Mouse (Mus musculus) intestine, embryonic 14.5 days (tissue): ENCODE results near the gene Btnl4. TPM values are rescaled to one million over a fixed set of nuclear protein-coding genes. Genes with fewer than 3 reads are reported as not detected.
"Not testable (repeated sequence)": the region's sequence is repeated elsewhere in the genome, so short reads cannot be mapped to it uniquely, and the experiment has no call there.

Source experiments
- ATAC-seq: fragments of 200-750 bp; cut with Nextera tagmentation; replicated peaks from 2 replicates; pipeline ENCODE4 v1.8.0; 2017; ENCODE audit warnings: low read depth, moderate number of reproducible peaks, moderate TSS enrichment, moderate library complexity; ENCODE audit not compliant: low FRiP score, low TSS enrichment
- DNase-seq: peaks from one replicate; pipeline ENCODE4 v3.0.0-alpha.2; 2018; ENCODE audit warnings: low spot score
- H3K27ac ChIP-seq: fragments of 300-500 bp; sonication (generic); 2 replicates; pipeline ENCODE4 v1.5.1; 2014; ENCODE audit warnings: low read depth, mild to moderate bottlenecking, control low read depth
- H3K27me3 ChIP-seq: fragments of 300-500 bp; sonication (generic); replicated peaks from 2 replicates; pipeline ENCODE4 v1.6.1; 2014; ENCODE audit warnings: low read length, control low read depth; ENCODE audit not compliant: control insufficient read depth, insufficient read depth
- H3K36me3 ChIP-seq: fragments of 300-500 bp; sonication (generic); 2 replicates; pipeline ENCODE4 v1.6.1; 2014; ENCODE audit warnings: low read length, control low read depth; ENCODE audit not compliant: control insufficient read depth, insufficient read depth
- H3K4me1 ChIP-seq: fragments of 300-500 bp; sonication (generic); replicated peaks from 2 replicates; pipeline ENCODE4 v1.6.1; 2014; ENCODE audit warnings: low read length, control low read depth, mixed read lengths; ENCODE audit not compliant: control insufficient read depth, insufficient read depth
- H3K4me2 ChIP-seq: fragments of 300-500 bp; sonication (generic); 2 replicates; pipeline ENCODE4 v1.6.1; 2014; ENCODE audit warnings: low read length
- H3K4me3 ChIP-seq: fragments of 300-500 bp; sonication (generic); 2 replicates; pipeline ENCODE4 v1.5.1; 2014; ENCODE audit warnings: low read depth, low read length, control low read depth, mixed read lengths
- H3K9ac ChIP-seq: fragments of 300-500 bp; sonication (generic); 2 replicates; pipeline ENCODE4 v1.6.1; 2014; ENCODE audit warnings: mild to moderate bottlenecking, low read length
- H3K9me3 ChIP-seq: fragments of 300-500 bp; sonication (generic); 2 replicates; pipeline ENCODE4 v1.6.1; 2016; ENCODE audit warnings: low read length, control low read depth; ENCODE audit not compliant: control insufficient read depth
- WGBS: fragments of 180-500 bp; shearing (Covaris S2); extraction: QIAGEN DNeasy Blood & Tissue Kit; methylation state at CpG from one replicate; pipeline ENCODE4 v1.1.7; 2014; 5-methylcytosine and 5-hydroxymethylcytosine counted together
- polyA plus RNA-seq: library from polyadenylated mRNA; unstranded; fragments of >200 nt; fragmentation: Nextera tagmentation; extraction: Ambion mirVana; gene quantifications from 2 replicates; pipeline ENCODE4 v1.2.1, GENCODE M21; 2014

Btnl4 gene
- polyA plus RNA-seq, 1 experiment from 2014 or later, result 3.3 TPM

GRCm38 (mm10) chr17:34497319-34497718, 20.2 kb upstream of the Btnl4 start:
- H3K27me3 ChIP-seq, H3K9me3 ChIP-seq, H3K4me2 ChIP-seq, H3K4me1 ChIP-seq, DNase-seq, H3K9ac ChIP-seq, H3K36me3 ChIP-seq, H3K4me3 ChIP-seq, H3K27ac ChIP-seq: not testable (repeated sequence)
- ATAC-seq, result peak; percentile 70; the same call in 1 of the 2 replicates
- WGBS, result 56% methylated on average over 3 of the region's 3 CpGs

GRCm38 (mm10) chr17:34496539-34496938, 19.4 kb upstream of the Btnl4 start:
- DNase-seq, result no peak
- Histone ChIP-seq H3K27me3 (no peaks in the 10 kb centered on the region), H3K4me3 (no peak overlapping the region), H3K9me3 (no peaks in the 10 kb centered on the region), H3K9ac (no peak overlapping the region), H3K4me2 (peak overlapping the region; percentile 11; the same call in 1 of the 2 replicates), H3K4me1 (no peaks in the 10 kb centered on the region), H3K36me3 (no peaks in the 10 kb centered on the region), H3K27ac (no peak overlapping the region)
- no peak for ATAC-seq
- 82% methylated on average over 1 of the region's 2 CpGs for WGBS

- not testable (repeated sequence) for H3K36me3 ChIP-seq, H3K9me3 ChIP-seq, H3K4me1 ChIP-seq, H3K4me3 ChIP-seq, ATAC-seq, H3K27ac ChIP-seq, H3K9ac ChIP-seq, H3K4me2 ChIP-seq, H3K27me3 ChIP-seq, DNase-seq
- 79% methylated on average over 2 of the region's 2 CpGs for WGBS
These were observed 18.0 kb upstream of the Btnl4 start for GRCm38 (mm10) chr17:34495156-34495555.

- Histone ChIP-seq H3K9ac (no peak overlapping the region), H3K27ac (no peak overlapping the region), H3K27me3 (no peaks in the 10 kb centered on the region), H3K9me3 (no peaks in the 10 kb centered on the region), H3K4me1 (no peaks in the 10 kb centered on the region), H3K36me3 (no peaks in the 10 kb centered on the region), H3K4me3 (no peak overlapping the region), H3K4me2 (no peak overlapping the region)
- ATAC-seq, result no peak
- DNase-seq, result no peak
These were observed 15.7 kb upstream of the Btnl4 start for GRCm38 (mm10) chr17:34492796-34493195.

GRCm38 (mm10) chr17:34476427-34476826, 691 bp downstream of the Btnl4 start:
- WGBS, result 89% methylated on average over 1 of the region's 2 CpGs
- no peak for DNase-seq
- no peaks in the 10 kb centered on the region for H3K36me3 ChIP-seq
- no peak overlapping the region for H3K9ac ChIP-seq
- no peak overlapping the region for H3K27ac ChIP-seq
- no peaks in the 10 kb centered on the region for H3K9me3 ChIP-seq
- no peak overlapping the region for H3K4me3 ChIP-seq
- H3K4me2 ChIP-seq, result no peak overlapping the region
- H3K27me3 ChIP-seq, result no peaks in the 10 kb centered on the region
- no peak for ATAC-seq
- no peaks in the 10 kb centered on the region for H3K4me1 ChIP-seq

GRCm38 (mm10) chr17:34475060-34475459, 2.1 kb downstream of the Btnl4 start:
- DNase-seq, result no peak
- H3K4me2 ChIP-seq, result no peak overlapping the region
- no peak for ATAC-seq

GRCm38 (mm10) chr17:34470491-34470890, 6.6 kb downstream of the Btnl4 start:
- DNase-seq (no peak), ATAC-seq (no peak)
- Histone ChIP-seq H3K4me2 (no peak overlapping the region), H3K27me3 (no peaks in the 10 kb centered on the region), H3K4me1 (no peaks in the 10 kb centered on the region), H3K4me3 (no peak overlapping the region), H3K9ac (no peak overlapping the region), H3K27ac (no peak overlapping the region), H3K9me3 (no peaks in the 10 kb centered on the region), H3K36me3 (no peaks in the 10 kb centered on the region)
- WGBS, result 73% methylated on average over 2 of the region's 2 CpGs

More at GRCm38 (mm10) chr17:34475060-34475459, 2.1 kb downstream of the Btnl4 start:
- 74% methylated on average over 3 of the region's 3 CpGs for WGBS
- Histone ChIP-seq H3K4me1 (no peaks in the 10 kb centered on the region), H3K9ac (no peak overlapping the region), H3K4me3 (no peak overlapping the region), H3K27ac (no peak overlapping the region), H3K36me3 (no peaks in the 10 kb centered on the region), H3K27me3 (no peaks in the 10 kb centered on the region), H3K9me3 (no peaks in the 10 kb centered on the region)

GRCm38 (mm10) chr17:34465906-34466305, 11.2 kb downstream of the Btnl4 start:
- not testable (repeated sequence) for H3K9me3 ChIP-seq, H3K27ac ChIP-seq, H3K4me2 ChIP-seq, H3K4me1 ChIP-seq, DNase-seq, H3K27me3 ChIP-seq, H3K9ac ChIP-seq, H3K4me3 ChIP-seq, H3K36me3 ChIP-seq, ATAC-seq

- no peak overlapping the region for H3K4me2 ChIP-seq
- DNase-seq (no peak), ATAC-seq (no peak)
- H3K4me3 ChIP-seq, result no peak overlapping the region
- no peaks in the 10 kb centered on the region for H3K9me3 ChIP-seq
- no peak overlapping the region for H3K27ac ChIP-seq
- H3K27me3 ChIP-seq, result no peaks in the 10 kb centered on the region
- no peaks in the 10 kb centered on the region for H3K4me1 ChIP-seq
- WGBS, result 82% methylated on average over 3 of the region's 3 CpGs
- no peak overlapping the region for H3K9ac ChIP-seq
- no peaks in the 10 kb centered on the region for H3K36me3 ChIP-seq
These were observed 17.9 kb downstream of the Btnl4 start for GRCm38 (mm10) chr17:34459255-34459654.
